Mouse (Mus musculus) T-helper 2 cell (primary cell): ENCODE measurements around the gene Olfr1489.
"Not testable (repeated sequence)": the region's sequence is repeated elsewhere in the genome, so short reads cannot be mapped to it uniquely, and the experiment has no call there.

Experiments
- in situ Hi-C: fragments of 300-600 bp; cut with MboI, MseI; formaldehyde crosslinking; loops from one replicate; pipeline ENCODE4 v1.15.1; 2025; ENCODE audit warnings: high pct_unique_total_duplicates

The Olfr1489 gene

DNA sequence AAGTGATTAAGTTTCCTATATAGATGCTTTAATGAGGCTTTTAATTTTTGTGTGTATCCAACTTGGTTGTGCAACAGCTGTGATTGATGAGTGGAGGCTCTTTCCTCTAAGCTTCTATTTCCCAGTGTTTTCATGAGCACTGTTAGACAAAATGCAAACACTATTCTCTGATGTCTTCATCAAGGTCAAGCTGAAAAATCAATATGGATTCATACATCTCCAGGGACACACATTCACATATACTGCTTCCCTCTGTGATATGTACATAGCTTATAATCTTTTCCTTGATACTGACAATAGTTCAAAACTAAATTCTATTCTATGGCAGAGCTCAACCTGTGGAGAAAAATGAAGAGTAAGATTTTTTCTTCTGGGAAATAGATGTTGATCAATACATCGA, at the start of gene Olfr1489:
Gene Olfr1489 (plus strand): TSS at position 301 of the 400 bp plus-strand sequence.
- in situ Hi-C loops: no loop called here

DNA sequence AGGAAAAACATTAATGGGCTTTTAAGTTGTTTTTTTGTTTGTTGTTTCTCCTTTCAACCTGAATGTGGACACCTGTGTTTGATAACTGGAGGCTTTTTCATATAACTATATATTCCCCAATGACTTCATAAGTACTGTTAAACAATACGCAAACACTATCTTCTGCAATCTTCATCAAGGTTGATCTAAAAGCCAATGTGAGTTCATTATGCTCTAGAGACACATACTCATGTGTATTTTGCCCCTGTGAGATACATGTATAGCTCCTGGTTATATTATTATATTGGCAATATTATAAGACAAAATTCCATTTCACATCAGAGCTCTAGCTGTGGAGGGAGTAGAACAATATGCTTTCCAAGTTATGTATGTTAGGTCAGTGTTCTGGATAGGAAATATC, 48.2 kb upstream of the Olfr1489 start, which contains the start of gene Olfr1484:
Gene Olfr1484 (plus strand): TSS at position 301 of the 400 bp plus-strand sequence.
- in situ Hi-C loops: no loop called here

GRCm38 (mm10) chr19:13617075-13617474, 14.3 kb upstream of the Olfr1489 start, which contains the start of gene Olfr1487:
TSS of gene Olfr1487 (plus strand) at chr19:13617375.
- in situ Hi-C loops: not testable (repeated sequence)

DNA sequence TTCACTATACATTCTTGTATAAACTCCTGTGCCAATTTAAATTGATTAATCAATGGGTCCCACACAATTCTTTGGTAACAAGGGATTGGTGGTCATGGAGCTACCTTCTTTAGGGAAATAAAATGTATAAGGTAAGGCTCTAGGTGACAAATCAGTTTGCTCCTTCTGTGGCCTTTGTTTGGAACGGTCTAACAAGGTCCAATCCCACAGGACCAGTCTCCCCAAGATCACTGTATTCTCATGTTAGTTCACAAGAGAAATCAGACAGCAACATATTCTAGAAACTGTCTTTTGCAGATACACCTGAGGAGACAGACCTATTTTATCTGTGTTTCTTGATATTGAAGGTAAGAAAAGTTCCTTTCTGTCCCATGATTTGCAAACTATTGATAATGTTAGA, 19.4 kb downstream of the Olfr1489 start, which contains the start of gene Olfr1490:
Gene Olfr1490 (plus strand): TSS at position 301 of the 400 bp plus-strand sequence.
- in situ Hi-C loops: no loop called here
